Mouse (Mus musculus) megakaryocyte, embryonic 14.5 days (primary cell): ENCODE results near the gene Znrf1. TPM values are rescaled to one million over a fixed set of nuclear protein-coding genes. Genes with fewer than 3 reads are reported as not detected.
A peak's percentile ranks its signal among the peaks of the same experiment; 100 is the strongest.

Source experiments
- H3K27me3 ChIP-seq: replicated peaks from 2 replicates; pipeline ENCODE3; 2012; ENCODE audit warnings: inconsistent platforms
- H3K36me3 ChIP-seq: replicated peaks from 2 replicates; pipeline ENCODE3; 2012; ENCODE audit warnings: low read length, inconsistent platforms, mixed read lengths
- H3K4me1 ChIP-seq: 2 replicates; pipeline ENCODE4 v1.6.1; 2012; ENCODE audit warnings: inconsistent platforms
- H3K4me3 ChIP-seq: replicated peaks from 2 replicates; pipeline ENCODE3; 2012; ENCODE audit warnings: moderate library complexity, mild to moderate bottlenecking, inconsistent platforms
- H3K9me3 ChIP-seq: 2 replicates; pipeline ENCODE4 v1.6.1; 2012; ENCODE audit warnings: inconsistent platforms
- FLI1 ChIP-seq: IDR thresholded peaks from 2 replicates; pipeline ENCODE4 v1.6.1; 2012; ENCODE audit warnings: low read length, inconsistent platforms, mixed read lengths
- GATA1 ChIP-seq: IDR thresholded peaks from 3 replicates; pipeline ENCODE4 v1.6.1; 2012; ENCODE audit warnings: mixed read lengths, low read length, inconsistent platforms, borderline replicate concordance
- polyA plus RNA-seq: library from polyadenylated mRNA; stranded (reverse); fragments of >175 nt; gene quantifications from 2 replicates; pipeline ENCODE4 v1.2.3, GENCODE M21; 2012; ENCODE audit warnings: low replicate concordance; ENCODE audit not compliant: insufficient read depth

Gene Znrf1
- polyA plus RNA-seq, 1 experiment = 36.6 TPM

- Histone ChIP-seq H3K36me3 (no peaks in the 10 kb centered on the region), H3K4me3 (no peak overlapping the region), H3K27me3 (peaks cover 70% of the 10 kb centered on the region), H3K9me3 (no peaks in the 10 kb centered on the region), H3K4me1 (peaks cover 67% of the 10 kb centered on the region)
- TF ChIP-seq FLI1 (no peak), GATA1 (no peak)
Observed at GRCm38 (mm10) chr8:111594044-111594840, 58.3 kb downstream of the Znrf1 start.

- TF ChIP-seq FLI1 (no peak), GATA1 (no peak)
- peaks cover 70% of the 10 kb centered on the region for H3K27me3 ChIP-seq
- peak overlapping the region; percentile 42 for H3K4me3 ChIP-seq
- peaks cover 72% of the 10 kb centered on the region for H3K4me1 ChIP-seq
- H3K36me3 ChIP-seq = no peaks in the 10 kb centered on the region
- no peaks in the 10 kb centered on the region for H3K9me3 ChIP-seq
Observed at GRCm38 (mm10) chr8:111594951-111595350, 59.1 kb downstream of the Znrf1 start.

DNA sequence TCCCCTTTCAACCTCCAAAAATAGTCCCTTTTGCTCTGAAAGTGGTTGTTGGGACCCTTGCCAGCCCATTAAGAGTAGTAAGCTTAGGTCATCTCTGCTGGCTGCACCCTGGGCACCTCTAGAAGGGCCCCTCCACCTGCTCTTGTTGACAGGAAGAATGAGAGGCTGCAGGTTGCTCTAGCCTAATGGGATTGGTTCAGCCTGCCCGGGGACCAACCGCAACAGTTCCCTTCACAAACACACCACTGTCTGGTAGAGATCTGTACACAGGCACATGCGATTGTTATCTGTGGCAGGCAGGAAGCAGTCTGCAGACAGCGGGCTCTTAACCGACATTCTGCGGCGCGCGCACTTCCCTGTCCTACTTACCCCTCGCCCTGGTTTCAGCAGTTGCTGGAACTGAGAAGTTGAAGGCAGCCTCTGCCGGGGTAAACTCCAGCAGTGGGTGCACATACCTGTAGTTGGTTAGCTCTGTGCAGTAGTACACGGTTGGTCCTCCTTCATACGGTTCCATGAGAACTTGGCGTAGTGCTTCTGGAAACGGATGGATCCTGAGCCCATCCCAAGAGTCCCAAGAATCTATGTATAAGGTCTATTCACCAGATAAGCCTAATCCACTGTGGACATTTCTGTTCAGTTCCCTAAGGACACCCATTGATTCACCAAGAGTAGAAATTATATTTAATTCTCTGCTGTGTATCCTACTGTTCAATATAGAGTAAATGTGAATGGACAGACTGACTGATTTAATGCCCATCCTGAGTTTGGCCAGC is 60.0 kb downstream of the Znrf1 start:
- H3K27me3 ChIP-seq = peaks cover 68% of the 10 kb centered on the region
- no peaks in the 10 kb centered on the region for H3K9me3 ChIP-seq
- peak overlapping the region; percentile 85 for H3K4me3 ChIP-seq
- peaks cover 71% of the 10 kb centered on the region for H3K4me1 ChIP-seq
- TF ChIP-seq FLI1 = no peak
- TF ChIP-seq GATA1 = no peak
- H3K36me3 ChIP-seq = no peaks in the 10 kb centered on the region

- Histone ChIP-seq H3K9me3 (no peaks in the 10 kb centered on the region), H3K4me3 (no peak overlapping the region), H3K4me1 (peaks cover 68% of the 10 kb centered on the region), H3K27me3 (peaks cover 67% of the 10 kb centered on the region), H3K36me3 (no peaks in the 10 kb centered on the region)
- TF ChIP-seq GATA1 (no peak), FLI1 (no peak)
Observed at GRCm38 (mm10) chr8:111596485-111596821, 60.6 kb downstream of the Znrf1 start.

GRCm38 (mm10) chr8:111597310-111597709 is 61.4 kb downstream of the Znrf1 start:
- H3K9me3 ChIP-seq = no peaks in the 10 kb centered on the region
- peaks cover 63% of the 10 kb centered on the region for H3K4me1 ChIP-seq
- TF ChIP-seq FLI1 = no peak
- TF ChIP-seq GATA1 = no peak
- H3K4me3 ChIP-seq = no peak overlapping the region
- H3K27me3 ChIP-seq = peaks cover 66% of the 10 kb centered on the region
- no peaks in the 10 kb centered on the region for H3K36me3 ChIP-seq

- Histone ChIP-seq H3K27me3 (peaks cover 52% of the 10 kb centered on the region), H3K4me1 (peaks cover 40% of the 10 kb centered on the region), H3K36me3 (no peaks in the 10 kb centered on the region), H3K4me3 (no peak overlapping the region), H3K9me3 (no peaks in the 10 kb centered on the region)
- TF ChIP-seq FLI1 = no peak
- TF ChIP-seq GATA1 = no peak
Observed at GRCm38 (mm10) chr8:111599707-111600444, 64.0 kb downstream of the Znrf1 start.

DNA sequence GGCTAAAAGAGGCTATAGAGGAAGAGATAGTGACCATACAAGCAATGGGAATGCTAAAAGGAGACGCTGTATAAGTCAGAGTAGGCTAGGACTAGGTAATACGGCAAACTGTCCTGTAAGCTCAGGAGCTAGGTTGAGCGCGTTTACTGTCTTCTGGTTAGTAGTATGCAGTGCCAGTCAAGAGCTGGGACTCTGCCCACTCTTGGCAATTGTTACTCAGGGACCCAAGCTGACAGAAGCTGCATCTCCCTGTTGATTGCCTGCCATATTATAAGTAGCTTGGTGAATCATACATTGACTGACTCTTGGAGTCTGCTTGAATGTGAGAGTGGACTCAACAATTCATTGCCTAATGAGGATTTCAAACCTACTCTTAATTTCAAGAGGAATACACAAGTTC is 66.2 kb downstream of the Znrf1 start:
- Histone ChIP-seq H3K9me3 (no peaks in the 10 kb centered on the region), H3K36me3 (no peaks in the 10 kb centered on the region), H3K4me3 (no peak overlapping the region), H3K27me3 (peaks cover 49% of the 10 kb centered on the region), H3K4me1 (peaks cover 18% of the 10 kb centered on the region)
- TF ChIP-seq GATA1 = no peak
- no peak for TF ChIP-seq FLI1

GRCm38 (mm10) chr8:111604986-111605385 is 69.1 kb downstream of the Znrf1 start:
- H3K27me3 ChIP-seq = peaks cover 56% of the 10 kb centered on the region

DNA sequence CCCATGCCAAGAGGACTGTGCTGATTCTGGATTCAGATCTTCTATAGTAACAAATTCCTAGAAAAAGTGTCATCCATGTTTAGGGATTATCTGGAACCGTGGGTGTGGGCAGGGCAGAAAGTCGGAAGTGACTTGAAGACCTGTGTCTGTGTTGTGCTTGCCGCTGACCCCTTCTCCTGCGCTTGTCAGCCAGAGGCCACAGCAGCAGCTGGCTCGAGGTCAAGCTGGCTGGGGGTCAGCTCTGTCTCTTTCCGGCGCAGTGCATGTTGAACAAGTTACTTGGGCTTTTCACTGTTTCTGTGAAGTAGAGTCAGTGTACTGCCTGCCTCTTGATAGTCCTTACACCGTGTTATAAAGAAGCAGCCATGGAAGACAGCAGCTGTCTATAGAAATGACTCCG is 71.1 kb downstream of the Znrf1 start:
- H3K36me3 ChIP-seq = no peaks in the 10 kb centered on the region
- TF ChIP-seq GATA1 = no peak
- no peak for TF ChIP-seq FLI1
- H3K9me3 ChIP-seq = peaks cover 3% of the 10 kb centered on the region; the same call in 1 of the 2 replicates
- no peaks in the 10 kb centered on the region for H3K4me1 ChIP-seq
- H3K4me3 ChIP-seq = no peak overlapping the region
- H3K27me3 ChIP-seq = peaks cover 60% of the 10 kb centered on the region

More at GRCm38 (mm10) chr8:111604986-111605385, 69.1 kb downstream of the Znrf1 start:
- TF ChIP-seq GATA1 = no peak
- no peak for TF ChIP-seq FLI1
- H3K4me3 ChIP-seq = no peak overlapping the region
- H3K4me1 ChIP-seq = peaks cover 3% of the 10 kb centered on the region
- no peaks in the 10 kb centered on the region for H3K36me3 ChIP-seq
- peaks cover 3% of the 10 kb centered on the region; the same call in 1 of the 2 replicates for H3K9me3 ChIP-seq
